Comparison of ENCODE assay signal across 8 mouse cellular contexts in the genomic region with DNA sequence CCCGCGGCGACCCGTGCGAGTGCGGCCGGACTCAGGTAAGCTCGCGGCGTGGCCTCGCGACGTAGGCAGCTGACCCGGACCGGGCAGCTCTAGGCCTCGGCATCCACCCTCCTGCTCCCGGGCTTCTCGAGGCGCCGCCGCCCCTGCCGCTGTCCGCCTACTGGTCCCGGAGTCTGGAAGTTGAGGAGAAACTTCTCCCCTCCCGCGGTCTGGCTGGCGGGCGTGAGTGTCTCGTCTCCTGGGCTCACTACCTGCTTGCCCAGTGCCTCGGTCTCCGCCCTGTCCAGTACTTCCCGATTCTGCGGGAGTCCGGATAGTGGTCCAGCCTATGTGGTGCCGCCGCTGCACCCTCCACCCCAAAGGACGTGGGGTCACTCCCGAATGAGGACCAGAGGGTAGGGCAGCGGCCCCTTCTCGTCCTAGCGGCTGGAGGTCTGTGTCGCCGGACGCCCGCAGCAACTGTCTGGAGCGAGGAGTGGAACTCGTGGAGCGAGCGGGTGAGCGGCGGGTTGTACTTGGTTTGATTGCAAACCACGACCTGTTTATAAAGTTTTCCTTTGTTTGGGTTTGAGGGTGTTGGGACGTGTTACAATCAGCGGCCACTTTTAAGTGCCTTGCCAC. TPM values are rescaled to one million over a fixed set of nuclear protein-coding genes. Genes with fewer than 3 reads are reported as not detected.
A peak's percentile ranks its signal among the peaks of the same experiment; 100 is the strongest.
DNase-seq lines count a peak whose midpoint lies in the region; ATAC-seq and TF ChIP-seq lines count a peak whose summit lies in the region.

No protein-coding gene starts in this region.

- H3K4me1 ChIP-seq in E14TG2a.4 (replicated peaks; ENCODE audit: low read depth, low read length): peaks cover 53% of the 10 kb centered on the region
- peaks cover 18% of the 10 kb centered on the region for H3K4me1 ChIP-seq in heart, embryonic 15.5 days (replicated peaks)
- H3K4me1 ChIP-seq in limb, embryonic 15.5 days: no peaks in the 10 kb centered on the region
- 0 out of 2 replicates have a peak, but pooled peaks cover 12% of the 10 kb centered on the region for H3K4me1 ChIP-seq in midbrain, embryonic 14.5 days (ENCODE audit: control insufficient read depth, insufficient read depth, low read length)

- H3K9me3 ChIP-seq in E14TG2a.4 (ENCODE audit: low read length): no peaks in the 10 kb centered on the region
- H3K9me3 ChIP-seq in heart, embryonic 15.5 days (replicated peaks): no peaks in the 10 kb centered on the region
- no peaks in the 10 kb centered on the region for H3K9me3 ChIP-seq in limb, embryonic 15.5 days
- no peaks in the 10 kb centered on the region for H3K9me3 ChIP-seq in midbrain, embryonic 14.5 days (ENCODE audit: control insufficient read depth, low read length)

- peak overlapping the region; percentile 68 for H3K4me2 ChIP-seq in heart, embryonic 15.5 days
- H3K4me2 ChIP-seq in limb, embryonic 15.5 days: peak overlapping the region; percentile 61
- peak overlapping the region; percentile 88 for H3K4me2 ChIP-seq in midbrain, embryonic 14.5 days (ENCODE audit: low read length)

- no peaks in the 10 kb centered on the region for H3K27me3 ChIP-seq in E14TG2a.4 (ENCODE audit: insufficient read depth, low read length)
- no peaks in the 10 kb centered on the region for H3K27me3 ChIP-seq in heart, embryonic 15.5 days
- H3K27me3 ChIP-seq in limb, embryonic 15.5 days: no peaks in the 10 kb centered on the region
- no peaks in the 10 kb centered on the region for H3K27me3 ChIP-seq in midbrain, embryonic 14.5 days (ENCODE audit: control insufficient read depth, insufficient read depth, low read length)

- H3K36me3 ChIP-seq in E14TG2a.4 (ENCODE audit: insufficient read depth, low read length): no peaks in the 10 kb centered on the region
- H3K36me3 ChIP-seq in heart, embryonic 15.5 days: no peaks in the 10 kb centered on the region
- no peaks in the 10 kb centered on the region for H3K36me3 ChIP-seq in limb, embryonic 15.5 days
- H3K36me3 ChIP-seq in midbrain, embryonic 14.5 days (ENCODE audit: control insufficient read depth, insufficient read depth, low read length): no peaks in the 10 kb centered on the region

- H3K27ac ChIP-seq in heart, embryonic 15.5 days: peak overlapping the region; percentile 95
- peak overlapping the region; percentile 92 for H3K27ac ChIP-seq in limb, embryonic 15.5 days
- H3K27ac ChIP-seq in midbrain, embryonic 14.5 days (replicated peaks; ENCODE audit: low read depth, low read length): peak overlapping the region; percentile 92

- H3K4me3 ChIP-seq in E14TG2a.4 (replicated peaks; ENCODE audit: low read length): peak overlapping the region; percentile 97
- H3K4me3 ChIP-seq in heart, embryonic 15.5 days: peak overlapping the region; percentile 93
- H3K4me3 ChIP-seq in limb, embryonic 15.5 days: peak overlapping the region; percentile 89
- peak overlapping the region; percentile 88 for H3K4me3 ChIP-seq in midbrain, embryonic 14.5 days (replicated peaks; ENCODE audit: low read depth, low read length)

- peak overlapping the region; percentile 91 for H3K9ac ChIP-seq in heart, embryonic 15.5 days
- H3K9ac ChIP-seq in limb, embryonic 15.5 days: peak overlapping the region; percentile 93
- peak overlapping the region; percentile 92 for H3K9ac ChIP-seq in midbrain, embryonic 14.5 days (replicated peaks; ENCODE audit: low read length)

- no peak for TF ChIP-seq CTCF in E14TG2a.4 (conservative IDR thresholded peaks at IDR 0.05; ENCODE audit: low read length)

- peak; percentile 45 for ATAC-seq in heart, embryonic 15.5 days (replicated peaks; ENCODE audit: insufficient number of reproducible peaks, insufficient read depth, low FRiP score, low read depth)
- ATAC-seq in limb, embryonic 15.5 days (ENCODE audit: insufficient number of reproducible peaks, low FRiP score, low TSS enrichment, low read depth): peak; percentile 62
- peak; percentile 77 for ATAC-seq in midbrain, embryonic 14.5 days (ENCODE audit: low FRiP score, low TSS enrichment)

- DNase-seq in gastrocnemius, postnatal 10 days: peak; percentile 44
- no peak for DNase-seq in gastrocnemius, postnatal 25 days
- peak; percentile 37 for DNase-seq in embryo, embryonic 11.5 days (ENCODE audit: low read depth, low spot score)
- DNase-seq in midbrain, embryonic 14.5 days: peak; percentile 60
- DNase-seq in thymus, postnatal 10 days (ENCODE audit: low spot score in 2 of 2): peak; percentile 17 to 18

- under 1% methylated on average over 47 of the region's 54 CpGs for WGBS in heart, embryonic 15.5 days
- under 1% methylated on average over 53 of the region's 54 CpGs for WGBS in limb, embryonic 15.5 days
- under 1% methylated on average over 54 of the region's 54 CpGs for WGBS in midbrain, embryonic 14.5 days

RNA-seq across cellular contexts. Expression of a gene that starts 0.5 kb away (rescaled TPM):
- total RNA-seq in gastrocnemius, postnatal 10 days (2021): 10 to 100 TPM; 18.6 to 23.6 TPM
- 1 to 10 TPM; 8.0 to 9.0 TPM for total RNA-seq in gastrocnemius, postnatal 25 days (2021)
- 22.5 and 23.7 TPM in 2 replicates for polyA plus RNA-seq in heart, embryonic 15.5 days (2015; fragmentation: Nextera tagmentation; extraction: Ambion mirVana)
- 28.6 and 29.1 TPM in 2 replicates for polyA plus RNA-seq in limb, embryonic 15.5 days (2015; fragmentation: Nextera tagmentation; extraction: Ambion mirVana)
- 18.0 and 26.5 TPM in 2 replicates for polyA plus RNA-seq in midbrain, embryonic 14.5 days (2014; fragmentation: Nextera tagmentation; extraction: Ambion mirVana)
